Mouse (Mus musculus): ENCODE results near the gene Stag1. TPM values are rescaled to one million over a fixed set of nuclear protein-coding genes. Genes with fewer than 3 reads are reported as not detected.
A peak's percentile ranks its signal among the peaks of the same experiment; 100 is the strongest.

The Stag1 gene
- total RNA-seq (2021): 10 to 100 TPM; 56.8 to 67.8 TPM

- DNase-seq: no peak
Observed at GRCm38 (mm10) chr9:100597546-100597945, at the start of gene Stag1. Gene Stag1 (plus strand): TSS chr9:100597798.

DNA sequence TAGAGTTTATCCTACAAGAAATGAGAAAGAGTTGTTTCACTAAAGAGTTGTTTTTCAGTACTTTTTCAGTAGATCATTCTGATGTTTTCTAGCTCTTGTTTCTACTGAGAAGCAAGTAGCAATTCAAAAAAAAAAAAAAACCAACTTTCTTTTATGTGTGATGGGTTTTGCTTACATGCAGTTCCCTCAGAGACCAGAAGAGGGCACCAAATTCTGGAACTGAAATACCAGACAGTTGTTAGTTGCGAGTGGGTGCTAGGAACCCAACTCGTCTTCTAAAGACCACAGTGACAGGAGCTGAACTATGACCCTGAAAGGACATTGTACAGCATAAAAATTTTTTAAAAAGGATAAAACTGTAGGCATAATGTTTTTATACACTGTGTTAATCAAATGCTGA lies 49.3 kb upstream of the Stag1 start:
- DNase-seq: no peak

GRCm38 (mm10) chr9:100555686-100556085 lies 41.9 kb upstream of the Stag1 start:
- no peak for DNase-seq

GRCm38 (mm10) chr9:100558023-100558573 lies 39.5 kb upstream of the Stag1 start:
- DNase-seq: no peak

DNA sequence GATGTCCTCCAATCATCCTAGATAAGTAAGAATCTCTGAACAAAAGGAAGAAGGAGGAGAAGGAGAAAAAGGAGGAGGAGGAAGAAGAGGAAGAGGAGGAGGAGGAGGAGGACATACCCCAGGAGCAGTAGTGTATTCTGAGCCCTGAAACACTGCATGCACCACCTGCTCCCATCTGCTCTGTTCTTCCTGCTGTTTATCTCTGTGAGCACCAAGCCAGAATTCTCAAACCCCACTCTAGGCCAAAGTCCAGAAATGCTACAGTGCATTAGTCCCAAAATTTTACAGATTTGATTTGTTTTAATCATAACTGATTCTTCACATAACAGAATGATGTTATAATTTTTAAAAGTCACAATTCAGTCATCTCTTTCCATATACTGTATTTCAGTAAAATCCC lies 38.6 kb upstream of the Stag1 start:
- DNase-seq: no peak

- no peak for DNase-seq
Observed at GRCm38 (mm10) chr9:100560251-100560890, 37.2 kb upstream of the Stag1 start.

GRCm38 (mm10) chr9:100569798-100570625 lies 27.6 kb upstream of the Stag1 start:
- peak; percentile 40 to 44 for DNase-seq

DNA sequence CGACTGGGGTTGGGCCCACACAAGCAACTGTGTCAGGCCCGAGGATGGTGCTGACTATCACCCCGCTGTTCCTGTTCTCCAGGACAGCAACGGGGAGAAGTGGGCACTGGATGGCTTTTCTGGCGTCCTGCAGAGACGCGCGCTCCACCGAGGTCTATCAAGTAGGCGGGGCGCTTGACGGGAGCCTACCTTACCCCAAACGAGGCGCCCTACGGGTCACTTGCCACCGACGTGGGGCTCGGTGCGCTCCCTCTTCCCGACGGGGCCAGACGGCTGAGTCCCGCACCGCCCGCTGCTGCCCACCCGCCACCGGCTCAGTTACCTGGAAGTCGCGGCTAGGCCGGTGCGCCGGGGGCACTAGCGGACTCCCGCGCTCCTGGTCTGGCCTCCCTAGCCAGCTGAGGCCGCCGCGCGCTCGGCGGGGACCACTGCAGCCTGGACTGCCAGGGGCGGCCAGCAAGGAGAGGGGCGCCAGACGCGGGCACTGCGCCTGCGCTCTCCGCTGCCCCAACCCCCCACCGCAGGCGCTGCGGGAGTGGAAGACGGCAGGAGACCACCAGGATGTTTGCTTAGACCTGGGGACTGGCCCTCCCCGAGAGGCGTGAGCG lies 26.9 kb upstream of the Stag1 start, which contains the start of gene Slc35g2:
Gene Slc35g2 (minus strand): TSS at position 465 of the 608 bp plus-strand sequence.
- peak; percentile 36 to 37 for DNase-seq

DNA sequence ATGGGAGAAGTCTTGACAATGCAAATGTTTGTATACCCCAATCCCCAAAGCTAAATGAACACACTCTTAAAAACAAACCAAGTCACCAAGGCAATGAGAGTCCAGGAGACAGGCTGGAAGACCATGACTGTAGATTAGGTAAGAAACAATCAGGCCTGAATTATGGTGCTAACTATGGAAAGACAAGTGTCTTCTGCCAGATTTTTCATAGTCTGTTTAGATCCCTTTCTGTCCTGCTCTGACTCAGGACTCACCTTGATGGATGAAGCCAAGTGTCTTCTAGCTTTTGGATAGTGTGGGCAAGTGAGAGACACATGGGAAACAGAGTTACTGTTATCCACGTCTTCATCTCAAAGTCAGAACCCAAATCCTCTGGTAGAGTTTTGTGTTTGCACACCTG lies 26.1 kb upstream of the Stag1 start:
- DNase-seq: no peak

GRCm38 (mm10) chr9:100573300-100573699 lies 24.3 kb upstream of the Stag1 start:
- DNase-seq: no peak

- no peak for DNase-seq
Observed at GRCm38 (mm10) chr9:100573942-100574341, 23.7 kb upstream of the Stag1 start.

- no peak for DNase-seq
Observed at GRCm38 (mm10) chr9:100580196-100580740, 17.3 kb upstream of the Stag1 start.

DNA sequence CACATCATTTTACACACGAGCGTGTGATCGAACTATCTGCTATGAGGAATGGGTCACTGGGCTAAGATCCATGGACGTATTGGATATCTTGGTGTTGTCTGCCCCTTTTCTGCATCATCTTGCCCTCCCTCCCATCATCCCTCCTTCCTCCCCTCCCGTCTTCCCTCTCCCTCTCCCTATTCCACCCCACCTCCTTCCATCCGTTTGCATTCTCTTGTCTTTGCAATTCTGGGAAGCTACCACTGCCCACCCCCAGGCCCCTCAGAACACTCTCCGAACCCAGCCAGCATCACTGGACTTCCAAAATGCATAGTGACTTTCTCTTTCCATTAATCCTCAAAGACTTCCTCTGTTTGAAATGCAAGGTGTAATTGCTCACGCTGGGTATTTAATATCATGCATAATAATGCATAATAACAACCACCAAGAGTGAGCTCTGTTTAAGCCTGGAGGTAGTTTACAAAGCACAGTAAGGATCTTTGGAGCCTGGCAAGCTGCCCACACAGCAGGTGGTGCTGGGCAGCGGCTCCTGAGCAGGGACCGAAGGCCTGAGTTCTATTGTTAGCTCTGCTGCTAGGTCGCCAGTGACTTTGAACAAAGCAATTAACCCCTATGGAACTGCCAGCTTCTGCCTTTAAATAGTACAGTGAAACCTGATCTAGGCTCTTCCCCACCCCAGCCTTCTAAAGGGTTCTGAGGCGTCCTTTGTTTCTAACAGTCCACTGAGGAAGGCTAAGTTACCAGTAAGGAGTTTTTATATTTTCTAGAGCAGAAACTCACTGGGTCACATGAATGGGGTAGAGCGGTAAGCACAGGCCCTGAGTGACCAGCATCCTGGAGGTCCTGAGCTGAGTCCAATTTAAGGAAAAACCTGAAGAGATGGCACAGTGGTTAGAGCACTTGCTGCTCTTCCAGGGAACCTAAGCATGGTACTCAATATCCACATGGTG lies 15.8 kb upstream of the Stag1 start:
- DNase-seq: no peak

DNA sequence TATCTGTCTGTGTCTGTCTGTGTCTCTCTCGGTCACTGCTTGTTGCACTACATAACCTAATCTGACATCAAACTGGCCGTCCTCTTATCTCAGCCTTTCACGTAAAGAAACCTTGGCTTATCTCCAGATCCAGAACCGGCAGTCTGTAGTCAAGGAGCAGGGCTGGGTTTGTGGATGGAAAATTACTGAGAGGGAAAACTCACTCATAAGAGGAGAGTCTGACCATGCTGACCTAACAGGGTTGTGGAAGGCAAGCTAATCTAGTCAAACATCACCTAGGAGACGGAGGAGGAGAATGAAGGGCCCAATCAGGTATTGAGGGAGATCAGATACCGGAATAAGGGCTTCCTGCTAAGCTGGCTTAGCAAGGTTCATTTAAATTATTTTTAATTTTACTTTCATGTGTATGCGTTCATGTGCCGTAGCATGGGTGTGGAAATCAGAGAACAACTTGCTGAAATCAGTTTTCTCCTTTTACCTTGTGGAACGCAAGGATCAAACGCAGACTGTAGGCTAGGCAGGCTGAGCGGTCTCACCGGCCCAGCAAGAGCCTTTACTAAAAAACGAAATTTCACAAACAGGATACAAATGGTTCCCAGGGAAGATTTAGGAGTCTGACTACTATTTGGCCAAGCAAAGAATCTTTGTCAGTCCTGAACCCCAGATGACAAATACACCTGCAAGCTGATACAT lies 14.6 kb upstream of the Stag1 start:
- DNase-seq: no peak

GRCm38 (mm10) chr9:100584031-100584430 lies 13.6 kb upstream of the Stag1 start:
- DNase-seq: no peak

GRCm38 (mm10) chr9:100590462-100590861 lies 7.1 kb upstream of the Stag1 start:
- no peak for DNase-seq

- no peak for DNase-seq
Observed at GRCm38 (mm10) chr9:100596317-100596716, 1.3 kb upstream of the Stag1 start.

GRCm38 (mm10) chr9:100599761-100600328 lies 2.2 kb downstream of the Stag1 start:
- DNase-seq: no peak

DNA sequence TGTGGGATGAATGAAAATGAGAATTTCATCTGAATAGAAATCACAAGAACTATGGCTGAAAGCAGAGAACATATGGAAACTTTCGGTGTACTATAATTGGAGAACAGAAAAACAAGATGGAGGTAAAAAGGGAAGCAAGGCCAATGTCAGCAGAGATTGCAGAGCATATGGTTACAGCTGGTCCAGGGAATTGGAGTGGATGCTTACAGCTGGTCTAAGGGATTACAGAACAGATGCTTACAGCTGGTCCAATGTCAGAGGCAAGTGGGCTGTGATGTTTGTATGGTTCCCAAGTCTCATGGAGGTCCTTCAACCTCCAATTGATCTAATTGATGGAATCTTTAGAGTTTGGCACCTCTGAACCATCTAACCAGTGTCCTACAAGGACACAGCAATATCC lies 4.5 kb downstream of the Stag1 start:
- no peak for DNase-seq

DNA sequence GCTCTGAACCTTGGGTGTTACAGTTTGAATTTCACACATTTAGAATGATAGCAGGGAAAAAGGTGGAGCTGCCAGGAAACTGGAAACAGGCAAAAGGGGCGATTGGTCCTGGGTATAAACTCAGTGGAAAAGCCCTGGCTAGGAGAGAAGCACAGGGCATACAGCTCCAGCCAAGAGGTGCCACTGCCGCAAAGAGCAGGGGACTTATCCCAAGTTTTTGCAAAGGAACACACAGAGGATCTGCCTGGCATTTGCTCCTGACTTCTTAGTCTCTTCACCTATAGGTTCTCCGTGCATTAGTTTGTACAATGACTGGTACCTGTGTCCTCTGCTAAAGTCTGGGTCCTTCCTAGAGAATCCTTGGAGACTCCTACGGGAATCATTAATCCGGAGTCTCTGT lies 5.6 kb downstream of the Stag1 start:
- no peak for DNase-seq

- no peak for DNase-seq
Observed at GRCm38 (mm10) chr9:100605522-100605921, 7.9 kb downstream of the Stag1 start.
